Comparison of ENCODE assay signal across 7 mouse cellular contexts in genomic region chr3:18624381-18625145, GRCm38 (mm10).
DNase-seq lines count a peak whose midpoint lies in the region; ATAC-seq and TF ChIP-seq lines count a peak whose summit lies in the region.

No protein-coding gene starts in this region.

- ATAC-seq in forebrain, postnatal 0 days, result no peak
- ATAC-seq in intestine, embryonic 14.5 days (replicated peaks; ENCODE audit: low FRiP score, low TSS enrichment, low read depth), result no peak; the same call in 1 of the 2 replicates
- ATAC-seq in liver, embryonic 11.5 days (replicated peaks; ENCODE audit: low FRiP score), result no peak

- peaks cover 5 to 10% of the 10 kb centered on the region in 2 experiments for H3K4me1 ChIP-seq in ES-E14 (ENCODE audit: control insufficient read depth in 2 of 2, insufficient read depth in 2 of 2, low read length in 2 of 2, poor library complexity in 1 of 2)
- H3K4me1 ChIP-seq in bone marrow macrophage, adult 2 months (ENCODE audit: control insufficient read depth, insufficient read depth, low read length), result peaks cover 14% of the 10 kb centered on the region
- no peaks in the 10 kb centered on the region for H3K4me1 ChIP-seq in forebrain, postnatal 0 days (ENCODE audit: insufficient read depth)
- H3K4me1 ChIP-seq in intestine, embryonic 14.5 days (replicated peaks; ENCODE audit: control insufficient read depth, insufficient read depth, low read length), result peaks cover 23% of the 10 kb centered on the region
- H3K4me1 ChIP-seq in liver, embryonic 11.5 days (replicated peaks; ENCODE audit: control insufficient read depth, insufficient read depth, low read length), result no peaks in the 10 kb centered on the region; the same call in 1 of the 2 replicates

- no peaks in the 10 kb centered on the region for H3K9me3 ChIP-seq in ES-E14 (ENCODE audit: control insufficient read depth, insufficient read depth, low read depth, low read length)
- no peaks in the 10 kb centered on the region for H3K9me3 ChIP-seq in forebrain, postnatal 0 days (ENCODE audit: low read length)
- no peaks in the 10 kb centered on the region for H3K9me3 ChIP-seq in intestine, embryonic 14.5 days (ENCODE audit: control insufficient read depth, low read length)
- H3K9me3 ChIP-seq in liver, embryonic 11.5 days (ENCODE audit: control insufficient read depth, low read length), result no peaks in the 10 kb centered on the region

- DNase-seq in ES-E14 (ENCODE audit: low read depth, low spot score), result no peak
- DNase-seq in forebrain, postnatal 0 days, result peak; percentile 40
- DNase-seq in intestine, embryonic 14.5 days (ENCODE audit: low spot score), result peak; percentile 66
- DNase-seq in liver, embryonic 11.5 days (ENCODE audit: low spot score), result no peak
- DNase-seq in right cerebral cortex, postnatal 25 days, result no peak

- TF ChIP-seq CTCF in bone marrow macrophage, adult 2 months (IDR thresholded peaks at IDR 0.05; ENCODE audit: low read depth, low read length), result no peak
- TF ChIP-seq CTCF in forebrain, postnatal 0 days (IDR thresholded peaks at IDR 0.05; ENCODE audit: low read depth), result no peak

- in situ Hi-C loops in ES-E14 (cut with MboI; ENCODE audit: low sequenced_read_pairs in 2 of 2, unreplicated experiment in 2 of 2), result no loop called here

- H3K4me3 ChIP-seq in ES-E14 (ENCODE audit: insufficient read depth in 1 of 2, low read depth in 1 of 2, low read length in 2 of 2, poor library complexity in 1 of 2, severe bottlenecking in 1 of 2) (peak overlapping the region; percentile 13 to 57; a peak in 1 of 4 replicates), myocyte (peak overlapping the region; percentile 4)
- H3K4me3 ChIP-seq in bone marrow macrophage, adult 2 months (ENCODE audit: insufficient read depth, low read length), result peak overlapping the region; percentile 24; the same call in 1 of the 2 replicates
- H3K4me3 ChIP-seq in forebrain, postnatal 0 days (ENCODE audit: low read depth, low read length), result peak overlapping the region; percentile 27
- H3K4me3 ChIP-seq in intestine, embryonic 14.5 days (ENCODE audit: low read depth, low read length), result peak overlapping the region; percentile 18
- H3K4me3 ChIP-seq in liver, embryonic 11.5 days (ENCODE audit: low read depth, low read length), result peak overlapping the region; percentile 36

- no peak overlapping the region; the same call in 1 of the 2 replicates for H3K27ac ChIP-seq in ES-E14 (ENCODE audit: insufficient read depth, low read depth, low read length, poor library complexity, severe bottlenecking)
- H3K27ac ChIP-seq in bone marrow macrophage, adult 2 months (ENCODE audit: insufficient read depth, low read depth, low read length), result peak overlapping the region; percentile 20
- peak overlapping the region; percentile 64 for H3K27ac ChIP-seq in forebrain, postnatal 0 days (ENCODE audit: low read depth, low read length)
- peak overlapping the region; percentile 85 for H3K27ac ChIP-seq in intestine, embryonic 14.5 days (ENCODE audit: low read depth)
- H3K27ac ChIP-seq in liver, embryonic 11.5 days (ENCODE audit: low read depth, low read length), result peak overlapping the region; percentile 13; the same call in 1 of the 2 replicates

- no peaks in the 10 kb centered on the region for H3K79me2 ChIP-seq in myocyte (ENCODE audit: control insufficient read depth, insufficient read depth)

- TF ChIP-seq POLR2A in bone marrow macrophage, adult 2 months (IDR thresholded peaks at IDR 0.05; ENCODE audit: borderline replicate concordance, low read depth, low read length), result no peak
- no peak for TF ChIP-seq POLR2A in myocyte (IDR thresholded peaks at IDR 0.05; ENCODE audit: insufficient read length, low read depth)

- H3K27me3 ChIP-seq in forebrain, postnatal 0 days (ENCODE audit: insufficient read depth, low read length), result no peaks in the 10 kb centered on the region
- no peaks in the 10 kb centered on the region for H3K27me3 ChIP-seq in intestine, embryonic 14.5 days (replicated peaks; ENCODE audit: control insufficient read depth, insufficient read depth, low read length)
- H3K27me3 ChIP-seq in liver, embryonic 11.5 days (replicated peaks; ENCODE audit: control insufficient read depth, insufficient read depth, low read length), result peaks cover 4% of the 10 kb centered on the region
- no peaks in the 10 kb centered on the region for H3K27me3 ChIP-seq in myocyte (ENCODE audit: control insufficient read depth, insufficient read depth, insufficient read length)

- H3K36me3 ChIP-seq in ES-E14 (ENCODE audit: control insufficient read depth, insufficient read depth, low read length, poor library complexity, severe bottlenecking) (no peaks in the 10 kb centered on the region), myocyte (ENCODE audit: control insufficient read depth, insufficient read depth) (no peaks in the 10 kb centered on the region)
- H3K36me3 ChIP-seq in forebrain, postnatal 0 days (ENCODE audit: insufficient read depth), result no peaks in the 10 kb centered on the region
- H3K36me3 ChIP-seq in intestine, embryonic 14.5 days (ENCODE audit: control insufficient read depth, insufficient read depth, low read length), result no peaks in the 10 kb centered on the region
- no peaks in the 10 kb centered on the region for H3K36me3 ChIP-seq in liver, embryonic 11.5 days (ENCODE audit: control insufficient read depth, insufficient read depth, low read length)

- WGBS in forebrain, postnatal 0 days, result 7% methylated on average over 10 of the region's 10 CpGs
- 5% methylated on average over 10 of the region's 10 CpGs for WGBS in intestine, embryonic 14.5 days
- WGBS in liver, embryonic 11.5 days, result 6% methylated on average over 10 of the region's 10 CpGs

- no peak overlapping the region for H3K9ac ChIP-seq in ES-E14 (ENCODE audit: insufficient read depth, low read depth, low read length, poor library complexity, severe bottlenecking)
- no peak overlapping the region for H3K9ac ChIP-seq in forebrain, postnatal 0 days
- peak overlapping the region; percentile 39 for H3K9ac ChIP-seq in intestine, embryonic 14.5 days (ENCODE audit: low read length)
- 0 out of 2 replicates have a peak overlapping the region, but pooled peaks have one; percentile 6 for H3K9ac ChIP-seq in liver, embryonic 11.5 days (ENCODE audit: low read depth, low read length)

- H3K4me2 ChIP-seq in forebrain, postnatal 0 days (ENCODE audit: low read depth), result peak overlapping the region; percentile 50
- H3K4me2 ChIP-seq in intestine, embryonic 14.5 days (ENCODE audit: low read length), result peak overlapping the region; percentile 63
- peak overlapping the region; percentile 62 for H3K4me2 ChIP-seq in liver, embryonic 11.5 days
- H3K4me2 ChIP-seq in myocyte (ENCODE audit: low read depth), result peak overlapping the region; percentile 94

- no peak overlapping the region for H3ac ChIP-seq in myocyte (ENCODE audit: control insufficient read depth, insufficient read length)

TF ChIP-seq in ES-E14, 5 proteins besides CTCF, POLR2A, EP300 and RAD21:
- TF ChIP-seq HCFC1 (IDR thresholded peaks at IDR 0.05; ENCODE audit: borderline replicate concordance, insufficient read depth, low read length) (no peak), CHD2 (IDR thresholded peaks at IDR 0.05; ENCODE audit: low read depth, low read length) (no peak), ZC3H11A (IDR thresholded peaks at IDR 0.05; ENCODE audit: borderline replicate concordance, low read depth, low read length) (no peak), ZNF384 (IDR thresholded peaks at IDR 0.05; ENCODE audit: low read depth, low read length) (no peak), MAFK (IDR thresholded peaks at IDR 0.05; ENCODE audit: insufficient read depth, low read depth, low read length) (no peak)

TF ChIP-seq in myocyte, 11 proteins besides CTCF, POLR2A, EP300 and RAD21:
- TF ChIP-seq E2F4 (IDR thresholded peaks at IDR 0.05; ENCODE audit: insufficient read depth) (no peak), MYOD1 (IDR thresholded peaks at IDR 0.05; ENCODE audit: control insufficient read depth in 1 of 3, insufficient read length in 2 of 3, low read depth in 2 of 3) (peak in 1 of 3 experiments; percentile 7), MYOG (IDR thresholded peaks at IDR 0.05; ENCODE audit: control insufficient read depth in 1 of 3, insufficient read depth in 1 of 3, insufficient read length in 2 of 3, low read depth in 2 of 3) (no peak)
TF ChIP-seq in myocyte: peak in this region for 1.

Comparison
In these comparisons a context has a peak if more than half of its experiments do, and no peak if none do; other contexts are left out.
1. DNase-seq: peak in forebrain, postnatal 0 days (single experiment) and intestine, embryonic 14.5 days (single experiment); none in ES-E14 (single experiment), liver, embryonic 11.5 days (single experiment) and right cerebral cortex, postnatal 25 days (single experiment).
2. H3K9ac ChIP-seq: peak in intestine, embryonic 14.5 days (single experiment) and liver, embryonic 11.5 days (single experiment); none in ES-E14 (single experiment) and forebrain, postnatal 0 days (single experiment).
3. Peak in every context shown above with its lines, with median percentiles within 50 percentile points of each other: H3K4me3 ChIP-seq and H3K4me2 ChIP-seq.